In genomic region chr15:97981560-97981959, GRCm38 (mm10) we compare ENCODE assay signal across 14 mouse cellular contexts.
"Had no signal": no experiment of that assay in that cellular context is flagged by ENCODE, and none has a peak within 500 bp of the region (broad histone marks: within the 10 kb centered on the region; RNA-seq: fewer than 3 reads in every experiment).

No protein-coding gene starts in this region.

- H3K27me3 ChIP-seq: intestine, embryonic 15.5 days; liver, embryonic 12.5 days; liver, embryonic 15.5 days; lung, embryonic 15.5 days had no signal

- H3K36me3 ChIP-seq: intestine, embryonic 15.5 days; liver, embryonic 12.5 days; liver, embryonic 15.5 days had no signal

- ATAC-seq: intestine, embryonic 15.5 days; liver, embryonic 12.5 days had no signal

- H3K9ac ChIP-seq: intestine, embryonic 15.5 days; liver, embryonic 12.5 days; liver, embryonic 15.5 days; lung, embryonic 15.5 days had no signal

- H3K27ac ChIP-seq: intestine, embryonic 15.5 days; liver, embryonic 12.5 days; liver, embryonic 15.5 days; lung, embryonic 15.5 days had no signal

- H3K9me3 ChIP-seq: liver, embryonic 15.5 days; lung, embryonic 15.5 days had no signal

- H3K4me1 ChIP-seq: intestine, embryonic 15.5 days; liver, embryonic 12.5 days; liver, embryonic 15.5 days; lung, embryonic 15.5 days had no signal

- DNase-seq: kidney, adult 11 months; kidney, adult 9 months; kidney, postnatal 14 days; kidney, postnatal 4 days; left cerebral cortex, postnatal 4 days; liver; lung, adult 18-20 months; midbrain, embryonic 14.5 days; thymus, postnatal 25 days had no signal

- H3K4me3 ChIP-seq: intestine, embryonic 15.5 days; liver, embryonic 12.5 days; liver, embryonic 15.5 days; lung, embryonic 15.5 days had no signal

- H3K4me2 ChIP-seq: intestine, embryonic 15.5 days; liver, embryonic 12.5 days; liver, embryonic 15.5 days; lung, embryonic 15.5 days; midbrain, embryonic 11.5 days had no signal
